Mouse (Mus musculus): ENCODE measurements around the gene Vmn1r129.
"Not testable (repeated sequence)": the region's sequence is repeated elsewhere in the genome, so short reads cannot be mapped to it uniquely, and the experiment has no call there.

The Vmn1r129 gene

DNA sequence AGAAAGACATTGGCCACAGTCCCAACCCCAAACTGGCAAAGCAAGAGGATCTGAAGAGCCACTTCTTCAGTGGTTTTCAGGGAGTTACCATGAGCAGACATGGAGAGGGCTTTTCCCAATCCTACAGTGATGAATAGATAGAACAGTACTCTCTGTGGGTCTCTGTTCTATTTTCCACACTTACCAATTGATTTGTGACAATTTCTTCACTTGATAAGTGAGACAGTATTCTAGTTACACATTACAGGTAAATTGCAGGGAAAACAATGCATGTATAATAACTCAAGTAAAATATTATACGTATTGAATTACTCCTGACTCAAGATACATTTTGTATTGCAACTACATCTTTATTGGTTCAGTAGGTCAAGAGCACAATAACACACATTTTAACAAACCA is at the start of gene Vmn1r129:
Vmn1r129 (minus strand) TSS at position 101 of the 400 bp plus-strand sequence.
- DNase-seq (ENCODE audit: low spot score in 2 of 2), result not testable (repeated sequence)

DNA sequence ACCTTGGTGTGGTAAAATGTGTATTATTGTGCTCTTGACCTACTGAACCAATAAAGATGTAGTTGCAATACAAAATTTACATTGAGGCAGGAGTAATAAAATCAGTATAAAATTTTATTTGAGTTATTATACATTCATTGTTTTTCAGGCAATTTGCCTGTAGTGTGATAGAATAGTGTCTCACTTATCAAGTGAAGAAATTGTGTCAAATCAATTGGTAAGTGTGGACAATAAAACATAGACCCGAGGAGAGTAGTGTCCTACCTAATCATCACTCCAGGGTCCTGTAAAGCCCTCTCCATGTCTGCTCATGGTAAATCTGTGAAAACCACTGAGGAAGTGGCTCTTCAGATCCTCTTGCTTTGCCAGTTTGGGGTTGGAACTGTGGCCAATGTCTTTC is 12.0 kb downstream of the Vmn1r129 start, which contains the start of gene Vmn1r128:
Vmn1r128 (plus strand) TSS at position 301 of the 400 bp plus-strand sequence.
- not testable (repeated sequence) for DNase-seq (ENCODE audit: low spot score in 2 of 2)

DNA sequence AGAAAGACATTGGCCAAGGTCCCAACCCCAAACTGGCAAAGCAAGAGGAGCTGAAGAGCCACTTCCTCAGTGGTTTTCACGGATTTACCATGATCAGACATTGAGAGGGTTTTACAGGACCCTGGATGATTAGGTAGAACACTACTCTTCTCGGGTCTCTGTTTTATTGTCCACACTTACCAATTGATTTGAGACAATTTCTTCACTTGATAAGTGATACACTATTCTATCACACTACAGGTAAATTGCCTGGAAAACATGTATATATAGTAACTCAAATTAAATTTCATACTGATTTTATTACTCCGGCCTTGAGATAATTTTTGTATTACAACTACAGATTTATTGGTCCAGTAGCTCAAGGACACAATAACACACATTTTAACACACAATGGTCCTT is 41.3 kb downstream of the Vmn1r129 start, which contains the start of gene Vmn1r127:
Vmn1r127 (minus strand) TSS at position 101 of the 400 bp plus-strand sequence.
- DNase-seq (ENCODE audit: low spot score in 2 of 2), result not testable (repeated sequence)
